Mouse (Mus musculus): ENCODE measurements at regions not wholly inside any gene's neighbourhood (a gene's known extent, or its start where the extent isn't known, plus 50 kb on each side); places are given as distances from the start of the nearest gene placed in this dataset.

DNA sequence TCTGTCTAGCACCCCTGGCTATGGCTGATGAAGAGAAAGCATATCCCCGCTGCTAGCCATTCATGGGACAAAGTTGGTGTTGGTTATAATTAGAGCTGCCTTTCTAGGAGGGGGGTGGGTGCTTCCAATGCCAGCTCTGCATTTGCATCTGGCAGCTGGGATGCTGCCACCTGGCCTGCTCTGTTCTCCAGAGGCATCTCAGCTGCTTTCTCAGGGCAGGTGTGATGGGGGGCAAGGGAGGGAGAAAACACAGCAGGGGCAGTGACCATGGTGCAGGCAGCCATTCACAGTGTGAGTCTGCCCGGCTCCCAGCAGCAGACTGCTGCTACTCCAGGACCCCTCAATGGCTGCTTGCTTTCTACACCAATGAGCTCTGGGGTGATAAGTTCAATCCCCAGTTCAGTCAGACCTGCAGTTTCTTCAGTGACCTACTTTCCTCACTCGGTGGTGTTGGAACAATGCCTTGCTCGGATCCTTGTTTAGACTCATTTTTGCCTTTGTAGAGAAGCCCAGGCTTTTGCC is 73.9 kb upstream of the Klf7 start:
- peak; percentile 67 for DNase-seq (ENCODE audit: low spot score)
- H3K27ac ChIP-seq (ENCODE audit: low read depth): peak overlapping the region; percentile 79
- H3K36me3 ChIP-seq (replicated peaks; ENCODE audit: control insufficient read depth, insufficient read depth, low read length): no peaks in the 10 kb centered on the region
- peak; percentile 65 for ATAC-seq (ENCODE audit: insufficient read depth, low read depth)
- peak overlapping the region; percentile 11; the same call in 1 of the 2 replicates for H3K4me3 ChIP-seq (ENCODE audit: low read depth, low read length)
- no peaks in the 10 kb centered on the region for H3K27me3 ChIP-seq (ENCODE audit: control insufficient read depth, insufficient read depth, low read length)
- H3K9me3 ChIP-seq (replicated peaks; ENCODE audit: control insufficient read depth, low read length): no peaks in the 10 kb centered on the region
- peaks cover 15% of the 10 kb centered on the region for H3K4me1 ChIP-seq (ENCODE audit: control insufficient read depth, insufficient read depth)
- no peak for TF ChIP-seq EP300 (IDR thresholded peaks at IDR 0.05; ENCODE audit: low read depth)
- TF ChIP-seq CTCF (IDR thresholded peaks at IDR 0.05; ENCODE audit: low read depth): 0 out of 2 replicates have a peak, but pooled peaks have one; percentile 1
- H3K4me2 ChIP-seq (ENCODE audit: low read depth, low read length): peak overlapping the region; percentile 43; the same call in 1 of the 2 replicates
- no peak overlapping the region for H3K9ac ChIP-seq (replicated peaks; ENCODE audit: low read depth, low read length)
- 24% methylated on average over 4 of the region's 4 CpGs for WGBS

DNA sequence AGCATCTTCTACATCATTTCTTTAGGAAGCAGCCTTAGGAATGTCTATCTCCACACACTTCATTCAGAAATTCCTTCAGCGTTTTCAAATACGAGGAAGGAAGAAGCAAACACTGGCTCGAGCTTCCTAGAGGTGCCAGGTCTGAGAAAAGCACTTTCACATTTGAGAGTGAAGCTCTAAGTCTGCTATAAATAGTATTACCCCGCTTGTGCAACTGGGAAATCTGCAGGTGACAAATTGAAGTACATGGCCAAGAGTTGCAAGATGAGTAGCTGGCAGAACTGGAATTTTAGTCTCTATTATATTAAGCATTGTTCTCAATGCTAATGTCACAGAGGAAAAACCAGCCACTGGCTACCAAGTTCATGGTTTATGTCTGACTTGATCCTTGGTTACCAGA is 73.2 kb upstream of the Klf7 start:
- H3K9me3 ChIP-seq (replicated peaks; ENCODE audit: control insufficient read depth, low read length): no peaks in the 10 kb centered on the region
- peak overlapping the region; percentile 43 for H3K4me2 ChIP-seq (ENCODE audit: low read depth, low read length)
- ATAC-seq (ENCODE audit: insufficient read depth, low read depth) (peak; percentile 55), DNase-seq (ENCODE audit: low spot score) (peak; percentile 66)
- H3K27me3 ChIP-seq (ENCODE audit: control insufficient read depth, insufficient read depth, low read length): no peaks in the 10 kb centered on the region
- no peaks in the 10 kb centered on the region for H3K36me3 ChIP-seq (replicated peaks; ENCODE audit: control insufficient read depth, insufficient read depth, low read length)
- 0 out of 2 replicates have a peak overlapping the region, but pooled peaks have one; percentile 30 for H3K9ac ChIP-seq (replicated peaks; ENCODE audit: low read depth, low read length)
- H3K4me1 ChIP-seq (ENCODE audit: control insufficient read depth, insufficient read depth): peaks cover 15% of the 10 kb centered on the region
- H3K4me3 ChIP-seq (ENCODE audit: low read depth, low read length): peak overlapping the region; percentile 11; the same call in 1 of the 2 replicates
- 17% methylated on average over 4 of the region's 4 CpGs for WGBS
- TF ChIP-seq CTCF (IDR thresholded peaks at IDR 0.05; ENCODE audit: low read depth) (no peak), EP300 (IDR thresholded peaks at IDR 0.05; ENCODE audit: low read depth) (no peak)
- H3K27ac ChIP-seq (ENCODE audit: low read depth): peak overlapping the region; percentile 79

DNA sequence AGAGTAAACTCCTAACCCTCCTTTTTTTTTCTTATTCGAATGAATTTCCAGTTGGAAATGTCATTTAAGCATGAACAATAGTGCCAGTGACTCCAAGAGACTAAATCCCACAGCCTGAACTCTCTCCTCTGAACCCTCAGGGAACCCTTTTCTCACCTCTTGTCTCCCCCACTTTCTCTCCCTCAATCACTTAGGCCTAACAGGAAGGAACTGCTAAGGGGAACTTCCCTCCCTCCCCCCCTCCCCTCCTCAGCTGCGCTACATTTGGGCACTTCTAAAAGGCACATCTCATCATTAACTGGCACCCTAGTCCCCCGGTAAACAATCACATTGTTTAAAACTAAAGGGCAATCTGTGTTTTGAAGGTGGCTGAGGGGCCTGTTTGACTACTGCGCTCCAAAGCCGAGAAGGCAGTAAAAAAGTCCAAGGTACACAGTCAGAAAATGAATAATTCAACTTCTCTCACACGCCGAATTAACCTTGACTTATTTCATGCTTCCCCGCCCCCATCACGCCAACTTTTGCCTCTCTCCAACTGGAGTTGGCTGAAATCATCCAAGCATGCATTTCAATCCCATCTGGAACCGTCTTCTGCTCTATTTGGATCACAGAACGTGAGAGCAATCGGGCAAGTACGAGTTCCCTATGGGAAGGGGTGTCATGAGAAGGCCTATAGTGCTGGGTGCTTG is 71.2 kb upstream of the Klf7 start:
- TF ChIP-seq CTCF (IDR thresholded peaks at IDR 0.05; ENCODE audit: low read depth): no peak
- no peak for TF ChIP-seq EP300 (IDR thresholded peaks at IDR 0.05; ENCODE audit: low read depth)
- Histone ChIP-seq H3K27me3 (ENCODE audit: control insufficient read depth, insufficient read depth, low read length) (no peaks in the 10 kb centered on the region), H3K4me1 (ENCODE audit: control insufficient read depth, insufficient read depth) (peaks cover 22% of the 10 kb centered on the region), H3K27ac (ENCODE audit: low read depth) (peak overlapping the region; percentile 12; the same call in 1 of the 2 replicates), H3K4me3 (ENCODE audit: low read depth, low read length) (no peak overlapping the region), H3K4me2 (ENCODE audit: low read depth, low read length) (no peak overlapping the region), H3K9ac (replicated peaks; ENCODE audit: low read depth, low read length) (no peak overlapping the region), H3K9me3 (replicated peaks; ENCODE audit: control insufficient read depth, low read length) (no peaks in the 10 kb centered on the region), H3K36me3 (replicated peaks; ENCODE audit: control insufficient read depth, insufficient read depth, low read length) (no peaks in the 10 kb centered on the region)
- no peak for ATAC-seq (ENCODE audit: insufficient read depth, low read depth)
- 72% methylated on average over 13 of the region's 13 CpGs for WGBS
- DNase-seq (ENCODE audit: low spot score): no peak

DNA sequence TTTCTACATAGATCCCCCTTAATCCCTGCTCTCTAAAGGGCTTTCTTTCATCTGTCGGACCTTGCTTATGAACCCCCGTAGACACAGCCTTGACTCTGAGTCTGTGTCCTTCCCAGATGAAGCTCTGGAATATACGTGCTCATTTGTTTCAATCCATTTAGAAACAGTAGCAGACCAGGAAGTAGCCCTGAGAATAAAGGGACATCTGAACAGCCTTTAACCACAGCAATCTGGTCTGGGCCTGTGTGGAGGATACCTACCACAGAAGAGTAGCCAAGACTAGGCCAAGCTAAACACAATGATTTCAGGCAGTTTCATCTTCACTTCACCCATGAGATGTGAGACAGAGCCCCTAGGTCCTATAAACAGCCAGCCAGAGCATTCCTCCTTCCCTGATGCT is 70.7 kb upstream of the Klf7 start:
- ATAC-seq (ENCODE audit: insufficient read depth, low read depth) (no peak), DNase-seq (ENCODE audit: low spot score) (no peak)
- H3K36me3 ChIP-seq (replicated peaks; ENCODE audit: control insufficient read depth, insufficient read depth, low read length): no peaks in the 10 kb centered on the region
- TF ChIP-seq CTCF (IDR thresholded peaks at IDR 0.05; ENCODE audit: low read depth): no peak
- TF ChIP-seq EP300 (IDR thresholded peaks at IDR 0.05; ENCODE audit: low read depth): no peak
- H3K9ac ChIP-seq (replicated peaks; ENCODE audit: low read depth, low read length): no peak overlapping the region
- 80% methylated on average over 3 of the region's 3 CpGs for WGBS
- no peak overlapping the region for H3K4me2 ChIP-seq (ENCODE audit: low read depth, low read length)
- no peaks in the 10 kb centered on the region for H3K27me3 ChIP-seq (ENCODE audit: control insufficient read depth, insufficient read depth, low read length)
- no peak overlapping the region for H3K4me3 ChIP-seq (ENCODE audit: low read depth, low read length)
- no peaks in the 10 kb centered on the region for H3K9me3 ChIP-seq (replicated peaks; ENCODE audit: control insufficient read depth, low read length)
- peak overlapping the region; percentile 12; the same call in 1 of the 2 replicates for H3K27ac ChIP-seq (ENCODE audit: low read depth)
- peaks cover 22% of the 10 kb centered on the region for H3K4me1 ChIP-seq (ENCODE audit: control insufficient read depth, insufficient read depth)

DNA sequence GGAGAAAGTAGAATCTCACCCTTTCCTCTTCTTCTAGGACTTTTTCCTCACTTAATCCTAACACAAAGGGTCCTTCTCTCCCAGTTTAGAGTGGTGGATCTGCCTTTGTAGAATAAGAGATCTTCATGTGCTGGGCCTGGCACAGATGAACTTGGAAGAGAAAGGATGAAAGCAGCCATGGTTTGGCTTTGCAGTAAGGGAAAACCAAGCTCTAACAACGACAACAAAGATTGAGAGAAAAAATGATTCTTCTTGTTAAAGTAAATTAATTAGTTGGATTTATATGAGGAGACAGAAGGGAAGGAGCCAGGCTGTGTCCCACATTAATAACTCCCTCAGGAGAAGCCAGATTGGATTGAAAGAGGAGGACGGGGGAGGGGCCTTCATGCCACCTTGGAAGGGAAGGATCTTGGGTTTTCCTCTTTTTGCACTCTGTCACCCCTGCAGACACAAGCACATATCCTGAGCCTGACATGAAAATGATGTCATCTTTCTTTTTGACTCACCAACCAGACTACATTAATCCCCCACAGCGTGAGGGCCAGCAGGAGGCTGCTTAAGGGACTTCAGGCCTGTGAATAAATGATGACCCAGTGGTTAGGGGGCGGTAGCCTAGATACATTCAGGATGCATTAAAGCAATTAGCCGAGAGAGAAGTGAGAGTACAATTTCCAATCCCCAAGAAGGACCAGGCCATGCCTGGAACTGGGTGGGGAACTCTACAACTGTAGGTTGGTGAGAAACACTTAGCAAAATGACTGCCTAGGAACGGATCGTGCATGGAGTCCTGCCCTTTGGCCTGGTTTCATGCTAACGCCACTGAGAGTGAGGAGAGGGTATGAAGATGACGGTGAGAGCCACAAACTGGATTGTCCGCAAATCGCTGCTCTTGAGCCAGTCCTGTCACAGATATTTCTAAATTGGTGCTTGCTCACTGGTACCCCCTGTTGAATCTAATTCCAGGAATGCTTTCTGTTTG is 69.4 kb upstream of the Klf7 start:
- no peaks in the 10 kb centered on the region for H3K27me3 ChIP-seq (ENCODE audit: control insufficient read depth, insufficient read depth, low read length)
- H3K4me2 ChIP-seq (ENCODE audit: low read depth, low read length): no peak overlapping the region
- peaks cover 22% of the 10 kb centered on the region for H3K4me1 ChIP-seq (ENCODE audit: control insufficient read depth, insufficient read depth)
- no peaks in the 10 kb centered on the region for H3K9me3 ChIP-seq (replicated peaks; ENCODE audit: control insufficient read depth, low read length)
- no peak for DNase-seq (ENCODE audit: low spot score)
- H3K9ac ChIP-seq (replicated peaks; ENCODE audit: low read depth, low read length): no peak overlapping the region
- TF ChIP-seq EP300 (IDR thresholded peaks at IDR 0.05; ENCODE audit: low read depth): no peak
- no peak for TF ChIP-seq CTCF (IDR thresholded peaks at IDR 0.05; ENCODE audit: low read depth)
- no peak overlapping the region for H3K27ac ChIP-seq (ENCODE audit: low read depth)
- no peak overlapping the region for H3K4me3 ChIP-seq (ENCODE audit: low read depth, low read length)
- no peaks in the 10 kb centered on the region for H3K36me3 ChIP-seq (replicated peaks; ENCODE audit: control insufficient read depth, insufficient read depth, low read length)
- no peak for ATAC-seq (ENCODE audit: insufficient read depth, low read depth)
- WGBS: 80% methylated on average over 11 of the region's 11 CpGs
